Mouse (Mus musculus) kidney, adult 18-20 months (tissue): ENCODE measurements around the gene U2af1.
"Not testable (repeated sequence)": the region's sequence is repeated elsewhere in the genome, so short reads cannot be mapped to it uniquely, and the experiment has no call there.

ENCODE experiments used
- DNase-seq: peaks from one replicate; pipeline ENCODE4 v3.0.0; 2021

Gene U2af1

GRCm38 (mm10) chr17:31658468-31659185 is at the start of gene U2af1:
Gene U2af1, minus strand, starts transcription at chr17:31658892.
- DNase-seq: peak; percentile 98

- DNase-seq: peak; percentile 41
These were observed 46.8 kb upstream of the U2af1 start for GRCm38 (mm10) chr17:31705271-31706020.

- peak; percentile 49 for DNase-seq
These were observed 44.7 kb upstream of the U2af1 start for GRCm38 (mm10) chr17:31703276-31703980.

- DNase-seq: no peak
These were observed 39.7 kb upstream of the U2af1 start for GRCm38 (mm10) chr17:31698347-31698746.

GRCm38 (mm10) chr17:31695356-31695755 is 36.7 kb upstream of the U2af1 start:
- not testable (repeated sequence) for DNase-seq

- no peak for DNase-seq
These were observed 36.3 kb upstream of the U2af1 start for GRCm38 (mm10) chr17:31694949-31695348.

GRCm38 (mm10) chr17:31694023-31694376 is 35.3 kb upstream of the U2af1 start:
- no peak for DNase-seq

GRCm38 (mm10) chr17:31693330-31694022 is 34.8 kb upstream of the U2af1 start:
- peak; percentile 83 for DNase-seq

- DNase-seq: no peak
These were observed 34.2 kb upstream of the U2af1 start for GRCm38 (mm10) chr17:31692918-31693317.

- no peak for DNase-seq
These were observed 30.9 kb upstream of the U2af1 start for GRCm38 (mm10) chr17:31689606-31690005.

- no peak for DNase-seq
These were observed 29.4 kb upstream of the U2af1 start for GRCm38 (mm10) chr17:31688112-31688511.

- DNase-seq: no peak
These were observed 27.5 kb upstream of the U2af1 start for GRCm38 (mm10) chr17:31686225-31686564.

- peak; percentile 87 for DNase-seq
These were observed 27.0 kb upstream of the U2af1 start for GRCm38 (mm10) chr17:31685514-31686224.

GRCm38 (mm10) chr17:31680450-31680849 is 21.8 kb upstream of the U2af1 start:
- DNase-seq: no peak

- no peak for DNase-seq
These were observed 18.8 kb upstream of the U2af1 start, which contains the start of gene Cryaa for GRCm38 (mm10) chr17:31677507-31677906. Gene Cryaa, plus strand, starts transcription at chr17:31677807.

- DNase-seq: no peak
These were observed 15.7 kb upstream of the U2af1 start for GRCm38 (mm10) chr17:31674426-31674825.

GRCm38 (mm10) chr17:31672279-31672678 is 13.6 kb upstream of the U2af1 start:
- DNase-seq: no peak

GRCm38 (mm10) chr17:31671698-31672097 is 13.0 kb upstream of the U2af1 start:
- DNase-seq: peak; percentile 11

- DNase-seq: no peak
These were observed 11.5 kb upstream of the U2af1 start for GRCm38 (mm10) chr17:31670163-31670562.

GRCm38 (mm10) chr17:31668306-31668705 is 9.6 kb upstream of the U2af1 start:
- DNase-seq: no peak

- DNase-seq: peak; percentile 89
These were observed 6.1 kb upstream of the U2af1 start for GRCm38 (mm10) chr17:31664760-31665159.

GRCm38 (mm10) chr17:31662855-31663254 is 4.2 kb upstream of the U2af1 start:
- DNase-seq: no peak
